Mouse (Mus musculus) MEL (cell line): ENCODE measurements at regions not wholly inside any gene's neighbourhood (a gene's known extent, or its start where the extent isn't known, plus 50 kb on each side); places are given as distances from the start of the nearest gene placed in this dataset.

Source experiments
- DNase-seq: peaks from one replicate; pipeline ENCODE4 v3.0.0; 2011; ENCODE audit warnings: low read depth, low spot score
- H3K27ac ChIP-seq: 2 replicates; pipeline ENCODE4 v1.5.1; 2012; ENCODE audit warnings: low read depth, mild to moderate bottlenecking, control low read depth, low read length, moderate library complexity; ENCODE audit not compliant: control insufficient read depth
- H3K27me3 ChIP-seq, 2 experiments: fragments of 150-350 bp in 1 of 2; sonication (generic) in 1 of 2; 2 replicates each; pipeline ENCODE4 v1.6.1; 2012; ENCODE audit warnings: low read length in 2 of 2, mild to moderate bottlenecking in 2 of 2, improper control_type of control experiment in 1 of 2, moderate library complexity in 1 of 2; ENCODE audit not compliant: insufficient read depth in 2 of 2, control insufficient read depth in 1 of 2
- H3K36me3 ChIP-seq, 2 experiments: 2 replicates each; pipeline ENCODE4 v1.6.1; 2012 to 2014; ENCODE audit warnings: low read length in 2 of 2, improper control_type of control experiment in 1 of 2, inconsistent platforms in 1 of 2, mild to moderate bottlenecking in 1 of 2; ENCODE audit not compliant: insufficient read depth in 2 of 2, control insufficient read depth in 1 of 2
- H3K4me1 ChIP-seq, 2 experiments: fragments of 150-350 bp in 1 of 2; sonication (generic) in 1 of 2; 2 replicates each; pipeline ENCODE4 v1.6.1; 2012; ENCODE audit warnings: low read length in 2 of 2, improper control_type of control experiment in 1 of 2, mild to moderate bottlenecking in 1 of 2; ENCODE audit not compliant: insufficient read depth in 2 of 2, control insufficient read depth in 1 of 2
- H3K4me3 ChIP-seq, 2 experiments: fragments of 150-350 bp in 1 of 2; sonication (generic) in 1 of 2; 2 replicates each; pipeline ENCODE4 v1.5.1; 2012; ENCODE audit warnings: low read depth in 2 of 2, low read length in 2 of 2, mild to moderate bottlenecking in 2 of 2, moderate library complexity in 2 of 2, control low read depth in 1 of 2, improper control_type of control experiment in 1 of 2; ENCODE audit not compliant: control insufficient read depth in 1 of 2, insufficient read depth in 1 of 2
- H3K79me2 ChIP-seq: 2 replicates; pipeline ENCODE4 v1.6.1; 2012; ENCODE audit warnings: mild to moderate bottlenecking, low read length, moderate library complexity; ENCODE audit not compliant: control insufficient read depth, poor library complexity, insufficient read depth
- H3K9ac ChIP-seq: 2 replicates; pipeline ENCODE4 v1.6.1; 2012; ENCODE audit warnings: low read depth, mild to moderate bottlenecking, control low read depth, low read length, moderate library complexity; ENCODE audit not compliant: control insufficient read depth, poor library complexity, severe bottlenecking
- H3K9me3 ChIP-seq: fragments of 150-350 bp; sonication (generic); replicated peaks from 2 replicates; pipeline ENCODE4 v1.6.1; 2012; ENCODE audit warnings: mild to moderate bottlenecking, low read length, improper control_type of control experiment, moderate library complexity; ENCODE audit not compliant: insufficient read depth
- CTCF ChIP-seq, 3 experiments: IDR thresholded peaks in 2 of 3; conservative IDR thresholded peaks in 1 of 3; 2 replicates each; pipeline ENCODE4 v1.5.1; 2011 to 2012; ENCODE audit warnings: low read length in 3 of 3, low read depth in 2 of 3, mild to moderate bottlenecking in 2 of 3, improper control_type of control experiment in 1 of 3, inconsistent platforms in 1 of 3, mixed read lengths in 1 of 3, moderate library complexity in 1 of 3; ENCODE audit not compliant: control insufficient read depth in 1 of 3, insufficient read depth in 1 of 3, poor library complexity in 1 of 3, severe bottlenecking in 1 of 3
- E2F4 ChIP-seq: IDR thresholded peaks from 2 replicates; pipeline ENCODE4 v1.6.1; 2011; ENCODE audit warnings: low read depth, low read length, improper control_type of control experiment, borderline replicate concordance
- GATA1 ChIP-seq: IDR thresholded peaks from 2 replicates; pipeline ENCODE4 v1.6.1; 2011; ENCODE audit warnings: low read depth, low read length, improper control_type of control experiment
- MAZ ChIP-seq: IDR thresholded peaks from 2 replicates; pipeline ENCODE4 v1.6.1; 2012; ENCODE audit warnings: low read depth, mild to moderate bottlenecking, inconsistent platforms, low read length, improper control_type of control experiment
- MYB ChIP-seq: IDR thresholded peaks from 2 replicates; pipeline ENCODE4 v1.6.1; 2011; ENCODE audit warnings: mild to moderate bottlenecking, low read depth, low read length, improper control_type of control experiment
- RAD21 ChIP-seq: IDR thresholded peaks from 2 replicates; pipeline ENCODE4 v1.6.1; 2011; ENCODE audit warnings: mild to moderate bottlenecking, low read depth, low read length, improper control_type of control experiment
- SIN3A ChIP-seq: IDR thresholded peaks from 2 replicates; pipeline ENCODE4 v1.6.1; 2012; ENCODE audit warnings: low read length, improper control_type of control experiment, inconsistent platforms
- SMC3 ChIP-seq: IDR thresholded peaks from 2 replicates; pipeline ENCODE4 v1.6.1; 2011; ENCODE audit warnings: low read depth, low read length, improper control_type of control experiment
- TCF12 ChIP-seq: IDR thresholded peaks from 2 replicates; pipeline ENCODE4 v1.6.1; 2014; ENCODE audit warnings: low read depth, mild to moderate bottlenecking, inconsistent platforms, low read length, improper control_type of control experiment, moderate library complexity
- USF1 ChIP-seq: IDR thresholded peaks from 2 replicates; pipeline ENCODE4 v1.6.1; 2014; ENCODE audit warnings: low read depth, mild to moderate bottlenecking, inconsistent platforms, low read length, improper control_type of control experiment, moderate library complexity
- ZC3H11A ChIP-seq: IDR thresholded peaks from 2 replicates; pipeline ENCODE4 v1.6.1; 2012; ENCODE audit warnings: low read depth, mild to moderate bottlenecking, inconsistent platforms, low read length, improper control_type of control experiment
- ZKSCAN1 ChIP-seq: IDR thresholded peaks from 2 replicates; pipeline ENCODE4 v1.6.1; 2012; ENCODE audit warnings: low read depth, mild to moderate bottlenecking, inconsistent platforms, low read length, improper control_type of control experiment, moderate library complexity

DNA sequence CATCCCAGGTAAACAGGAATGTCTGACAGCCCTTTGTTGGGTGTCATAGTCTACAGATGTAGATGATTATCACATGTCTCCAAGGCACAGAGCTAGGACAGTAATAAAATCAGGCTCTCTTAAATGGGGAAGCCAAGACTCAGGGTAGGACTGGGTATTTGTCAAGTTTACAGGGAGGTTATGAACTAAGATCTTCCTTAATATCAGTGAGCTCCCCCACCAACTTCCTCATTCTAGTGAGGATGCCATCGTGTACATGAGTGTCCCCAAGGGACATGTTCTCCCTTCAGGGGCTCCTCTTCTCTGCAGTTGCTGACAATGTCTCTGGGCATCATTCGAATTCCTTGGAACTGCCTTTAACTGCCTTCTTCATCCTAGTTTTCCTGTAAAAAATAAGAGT is 301.7 kb downstream of the H2al1j start (continued):
- TF ChIP-seq TCF12: no peak

DNA sequence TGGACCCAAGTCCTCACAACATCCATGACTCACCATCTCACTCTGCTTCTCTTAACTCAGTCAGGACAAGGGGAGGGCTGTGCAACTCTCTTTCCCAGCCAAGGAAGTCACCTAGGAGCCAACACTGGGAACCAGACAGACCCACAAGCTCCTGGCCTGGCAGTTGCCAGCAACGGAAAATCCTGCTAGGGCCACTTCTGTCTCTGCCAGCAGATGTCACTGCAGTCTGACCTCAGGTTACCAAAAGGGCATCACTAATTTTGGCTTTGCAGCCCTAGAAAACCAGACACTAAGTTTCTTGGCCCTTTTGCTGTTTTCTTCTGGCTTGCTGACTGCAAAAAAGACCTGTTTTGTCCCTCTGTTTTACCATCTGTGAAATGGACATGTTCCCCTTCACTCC is 302.3 kb downstream of the H2al1j start:
- H3K36me3 ChIP-seq: peaks cover 0 to 7% of the 10 kb centered on the region in 2 experiments; a peak in 2 of 4 replicates
- H3K9me3 ChIP-seq: no peaks in the 10 kb centered on the region
- no peak overlapping the region for H3K27ac ChIP-seq
- H3K4me1 ChIP-seq: peaks cover 0 to 14% of the 10 kb centered on the region in 2 experiments; a peak in 2 of 4 replicates
- no peak overlapping the region for H3K9ac ChIP-seq
- TF ChIP-seq CTCF (IDR thresholded peaks at IDR 0.05 in 2 of 3, conservative IDR thresholded peaks at IDR 0.05 in 1 of 3; ENCODE audit: control insufficient read depth in 1 of 3, insufficient read depth in 1 of 3, low read depth in 2 of 3, low read length in 3 of 3, poor library complexity in 1 of 3, severe bottlenecking in 1 of 3) (peak; percentile 49 to 76 (median 76)), MYB (0 out of 2 replicates have a peak, but pooled peaks have one; percentile 22), SIN3A (0 out of 2 replicates have a peak, but pooled peaks have one; percentile 18), SMC3 (peak; percentile 83), MAZ (no peak), ZKSCAN1 (no peak), RAD21 (peak; percentile 91), USF1 (no peak), ZC3H11A (peak; percentile 90)
- peaks cover 0 to 3% of the 10 kb centered on the region in 2 experiments; a peak in 2 of 4 replicates for H3K27me3 ChIP-seq
- H3K4me3 ChIP-seq: no peak overlapping the region
- no peaks in the 10 kb centered on the region for H3K79me2 ChIP-seq
- peak; percentile 66 for DNase-seq

GRCm38 (mm10) chrX:11631186-11631913 is 303.7 kb downstream of the H2al1j start:
- Histone ChIP-seq H3K27me3 (peaks cover 0 to 1% of the 10 kb centered on the region in 2 experiments; a peak in 1 of 4 replicates), H3K79me2 (no peaks in the 10 kb centered on the region), H3K36me3 (peaks cover 0 to 7% of the 10 kb centered on the region in 2 experiments; a peak in 2 of 4 replicates), H3K9me3 (no peaks in the 10 kb centered on the region), H3K4me3 (peak overlapping the region; percentile 38 to 42), H3K4me1 (peaks cover 0 to 14% of the 10 kb centered on the region in 2 experiments; a peak in 2 of 4 replicates), H3K27ac (no peak overlapping the region), H3K9ac (peak overlapping the region; percentile 18; the same call in 1 of the 2 replicates)
- TF ChIP-seq GATA1 (0 out of 2 replicates have a peak, but pooled peaks have one; percentile 5), E2F4 (no peak), SMC3 (0 out of 2 replicates have a peak, but pooled peaks have one; percentile 2)
- DNase-seq: peak; percentile 55
